Mouse (Mus musculus) G1E (cell line): ENCODE results near the gene Il1rapl2. TPM values are rescaled to one million over a fixed set of nuclear protein-coding genes. Genes with fewer than 3 reads are reported as not detected.

Experiments used
- ATAC-seq: 2 replicates; pipeline ENCODE4 v1.8.0; 2016; ENCODE audit warnings: mild to moderate bottlenecking; ENCODE audit not compliant: insufficient number of reproducible peaks, poor library complexity, low FRiP score, severe bottlenecking; ENCODE audit errors: extremely low read depth
- DNase-seq: peaks from one replicate; pipeline ENCODE4 v3.0.0; 2012; ENCODE audit warnings: low spot score
- H3K27me3 ChIP-seq: 2 replicates; pipeline ENCODE4 v1.6.1; 2012; ENCODE audit warnings: mild to moderate bottlenecking, low read length, inconsistent platforms; ENCODE audit not compliant: insufficient read depth
- H3K36me3 ChIP-seq: replicated peaks from 2 replicates; pipeline ENCODE3; 2012; ENCODE audit warnings: mild to moderate bottlenecking, inconsistent platforms
- H3K4me1 ChIP-seq: 2 replicates; pipeline ENCODE4 v1.6.1; 2012; ENCODE audit warnings: low read depth, low read length, inconsistent platforms, mixed read lengths; ENCODE audit not compliant: insufficient read depth
- H3K4me3 ChIP-seq: 2 replicates; pipeline ENCODE4 v1.5.1; 2012; ENCODE audit warnings: low read depth, mild to moderate bottlenecking, inconsistent platforms, low read length, moderate library complexity, mixed read lengths
- H3K9me3 ChIP-seq: replicated peaks from 2 replicates; pipeline ENCODE4 v1.6.1; 2012; ENCODE audit warnings: inconsistent platforms
- CTCF ChIP-seq: IDR thresholded peaks from 2 replicates; pipeline ENCODE4 v1.5.1; 2012; ENCODE audit warnings: low read depth, low read length, inconsistent platforms, mixed read lengths
- GATA1 ChIP-seq: IDR thresholded peaks from 2 replicates; pipeline ENCODE4 v1.6.1; 2012; ENCODE audit warnings: borderline replicate concordance, low read length, inconsistent platforms, mixed read lengths
- GATA2 ChIP-seq: IDR thresholded peaks from 2 replicates; pipeline ENCODE4 v1.6.1; 2012; ENCODE audit warnings: low read depth, low read length, inconsistent platforms, borderline replicate concordance
- POLR2AphosphoS5 ChIP-seq: IDR thresholded peaks from 2 replicates; pipeline ENCODE4 v1.6.1; 2012; ENCODE audit warnings: low read depth, low read length, inconsistent platforms; ENCODE audit not compliant: insufficient replicate concordance
- TAL1 ChIP-seq: conservative IDR thresholded peaks from 2 replicates; pipeline ENCODE4 v1.6.1; 2012; ENCODE audit warnings: low read depth, low read length, inconsistent platforms, mixed read lengths
- polyA plus RNA-seq: library from polyadenylated mRNA; stranded (reverse); fragments of >175 nt; gene quantifications from 2 replicates; pipeline ENCODE4 v1.2.3, GENCODE M21; 2012
- total RNA-seq, 2 experiments: library from RNA; stranded (forward) in 1 of 2; stranded (reverse) in 1 of 2; fragments of 200-1000 nt in 1 of 2; fragments of >200 nt in 1 of 2; fragmentation: Nextera tagmentation in 1 of 2; gene quantifications; 2 replicates each; pipeline ENCODE4 v1.2.3; 2014 to 2017

The Il1rapl2 gene
- total and polyA plus RNA-seq, 3 experiments = 0.05 TPM; not detected in 2

- Histone ChIP-seq H3K27me3 (no peaks in the 10 kb centered on the region), H3K36me3 (no peaks in the 10 kb centered on the region), H3K4me1 (no peaks in the 10 kb centered on the region), H3K4me3 (no peak overlapping the region), H3K9me3 (no peaks in the 10 kb centered on the region)
- ATAC-seq = no peak
- no peak for TF ChIP-seq POLR2AphosphoS5
- TF ChIP-seq CTCF = no peak
- no peak for TF ChIP-seq GATA1
- no peak for DNase-seq
Measured at GRCm38 (mm10) chrX:138722372-138722771, 1152.0 kb downstream of the Il1rapl2 start.

- H3K27me3 ChIP-seq = no peaks in the 10 kb centered on the region
- H3K4me3 ChIP-seq = no peak overlapping the region
- H3K4me1 ChIP-seq = no peaks in the 10 kb centered on the region
- no peak for ATAC-seq
- DNase-seq = no peak
- no peaks in the 10 kb centered on the region for H3K9me3 ChIP-seq
- H3K36me3 ChIP-seq = no peaks in the 10 kb centered on the region
- no peak for TF ChIP-seq TAL1
- TF ChIP-seq GATA1 = no peak
- TF ChIP-seq POLR2AphosphoS5 = no peak
- no peak for TF ChIP-seq GATA2
- TF ChIP-seq CTCF = no peak
Measured at GRCm38 (mm10) chrX:138800958-138801357, 1230.5 kb downstream of the Il1rapl2 start.

GRCm38 (mm10) chrX:138831876-138832275, 1261.5 kb downstream of the Il1rapl2 start:
- DNase-seq (no peak), ATAC-seq (no peak)
- TF ChIP-seq GATA1 (no peak), POLR2AphosphoS5 (no peak), GATA2 (no peak), CTCF (no peak), TAL1 (no peak)
- H3K9me3 ChIP-seq = no peaks in the 10 kb centered on the region
- no peaks in the 10 kb centered on the region for H3K4me1 ChIP-seq
- no peaks in the 10 kb centered on the region for H3K36me3 ChIP-seq
- H3K27me3 ChIP-seq = no peaks in the 10 kb centered on the region
- H3K4me3 ChIP-seq = no peak overlapping the region

GRCm38 (mm10) chrX:138833894-138834293, 1263.5 kb downstream of the Il1rapl2 start:
- Histone ChIP-seq H3K4me3 (no peak overlapping the region), H3K9me3 (no peaks in the 10 kb centered on the region), H3K27me3 (no peaks in the 10 kb centered on the region), H3K36me3 (no peaks in the 10 kb centered on the region), H3K4me1 (no peaks in the 10 kb centered on the region)
- no peak for ATAC-seq
- DNase-seq = no peak
- no peak for TF ChIP-seq GATA1
- no peak for TF ChIP-seq GATA2
- TF ChIP-seq TAL1 = no peak
- no peak for TF ChIP-seq CTCF

GRCm38 (mm10) chrX:138838381-138838780, 1268.0 kb downstream of the Il1rapl2 start:
- Histone ChIP-seq H3K27me3 (no peaks in the 10 kb centered on the region), H3K9me3 (no peaks in the 10 kb centered on the region), H3K36me3 (no peaks in the 10 kb centered on the region), H3K4me3 (no peak overlapping the region), H3K4me1 (no peaks in the 10 kb centered on the region)
- no peak for TF ChIP-seq GATA1
- no peak for DNase-seq
- ATAC-seq = no peak
